Mouse (Mus musculus): ENCODE results near the gene Art4. TPM values are rescaled to one million over a fixed set of nuclear protein-coding genes. Genes with fewer than 3 reads are reported as not detected.

Art4 gene
- polyA plus RNA-seq, 1 experiment from 2014 or later: 1.8 TPM

- no peak overlapping the region for H3K27ac ChIP-seq
- H3K27me3 ChIP-seq (ENCODE audit: low read depth, poor library complexity, severe bottlenecking): no peaks in the 10 kb centered on the region
- 86% methylated on average over 6 of the region's 6 CpGs for WGBS
- H3K9me3 ChIP-seq (replicated peaks): no peaks in the 10 kb centered on the region
- no peak for DNase-seq (ENCODE audit: low spot score)
- H3K36me3 ChIP-seq: no peaks in the 10 kb centered on the region
- no peak overlapping the region for H3K4me3 ChIP-seq
- H3K4me1 ChIP-seq: peaks cover 14% of the 10 kb centered on the region
Measured at GRCm38 (mm10) chr6:136801274-136801673, 56.3 kb downstream of the Art4 start.

GRCm38 (mm10) chr6:136800710-136801109 lies 56.8 kb downstream of the Art4 start:
- H3K27me3 ChIP-seq (ENCODE audit: low read depth, poor library complexity, severe bottlenecking): no peaks in the 10 kb centered on the region
- no peaks in the 10 kb centered on the region for H3K36me3 ChIP-seq
- H3K4me3 ChIP-seq: no peak overlapping the region
- WGBS: 93% methylated on average over 8 of the region's 8 CpGs
- no peaks in the 10 kb centered on the region for H3K9me3 ChIP-seq (replicated peaks)
- DNase-seq (ENCODE audit: low spot score): no peak
- H3K4me1 ChIP-seq: peaks cover 18% of the 10 kb centered on the region
- no peak overlapping the region for H3K27ac ChIP-seq

Small RNAs within 50 kb of the gene (microRNA-seq; reads per million reads assigned to microRNA genes)
- gene Gm44364: not detected

Other genes with a start within 250 kb of the Art4 start
- gene Plbd1, start 195.8 kb downstream of the Art4 start, polyA plus RNA-seq (2016; fragmentation: Nextera tagmentation; extraction: Ambion mirVana): 0.63 and 1.4 TPM in 2 replicates
- gene Gucy2c, start 76.0 kb downstream of the Art4 start, polyA plus RNA-seq (2016; fragmentation: Nextera tagmentation; extraction: Ambion mirVana): 0.11 and 0.16 TPM in 2 replicates
- gene Hist4h4, start 53.3 kb downstream of the Art4 start, polyA plus RNA-seq (2016; fragmentation: Nextera tagmentation; extraction: Ambion mirVana): 0.65 and 0.68 TPM in 2 replicates
- gene H2afj, start 49.5 kb downstream of the Art4 start, polyA plus RNA-seq (2016; fragmentation: Nextera tagmentation; extraction: Ambion mirVana): 74.8 and 75.6 TPM in 2 replicates
- 1.3 and 1.4 TPM in 2 replicates for gene BC049715, start 30.1 kb downstream of the Art4 start, polyA plus RNA-seq (2016; fragmentation: Nextera tagmentation; extraction: Ambion mirVana)
- 164 and 168 TPM in 2 replicates for gene Wbp11, start 29.5 kb downstream of the Art4 start, polyA plus RNA-seq (2016; fragmentation: Nextera tagmentation; extraction: Ambion mirVana)
- not detected in 2 replicates for gene Smco3, start 22.3 kb downstream of the Art4 start, polyA plus RNA-seq (2016; fragmentation: Nextera tagmentation; extraction: Ambion mirVana)
- 1.2 and 3.2 TPM in 2 replicates for gene Mgp, start 18.1 kb upstream of the Art4 start, polyA plus RNA-seq (2016; fragmentation: Nextera tagmentation; extraction: Ambion mirVana)
- gene Erp27, start 64.4 kb upstream of the Art4 start, polyA plus RNA-seq (2016; fragmentation: Nextera tagmentation; extraction: Ambion mirVana): 0.15 TPM in 1 of 2 replicates, not detected in the other
- gene Pde6h, start 66.1 kb upstream of the Art4 start, polyA plus RNA-seq (2016; fragmentation: Nextera tagmentation; extraction: Ambion mirVana): not detected in 2 replicates
- 30.2 and 32.5 TPM in 2 replicates for gene Arhgdib, start 84.2 kb upstream of the Art4 start, polyA plus RNA-seq (2016; fragmentation: Nextera tagmentation; extraction: Ambion mirVana)

Measured in limb, embryonic 10.5 days (tissue).